Mouse (Mus musculus) hindbrain, embryonic 12.5 days (tissue): ENCODE data around the gene Lcn4. TPM values are rescaled to one million over a fixed set of nuclear protein-coding genes. Genes with fewer than 3 reads are reported as not detected.

Experiments used
- ATAC-seq: fragments of 200-750 bp; cut with Nextera tagmentation; 2 replicates; pipeline ENCODE4 v1.8.0; 2017; ENCODE audit warnings: moderate TSS enrichment; ENCODE audit not compliant: low FRiP score
- H3K27ac ChIP-seq: fragments of 300-500 bp; sonication (generic); 2 replicates; pipeline ENCODE4 v1.5.1; 2016; ENCODE audit warnings: mild to moderate bottlenecking
- H3K27me3 ChIP-seq: fragments of 300-500 bp; sonication (generic); 2 replicates; pipeline ENCODE4 v1.6.1; 2016; ENCODE audit warnings: mild to moderate bottlenecking
- H3K36me3 ChIP-seq: fragments of 300-500 bp; sonication (generic); 2 replicates; pipeline ENCODE4 v1.6.1; 2016; ENCODE audit warnings: mild to moderate bottlenecking
- H3K4me1 ChIP-seq: fragments of 300-500 bp; sonication (generic); 2 replicates; pipeline ENCODE4 v1.6.1; 2016
- H3K4me2 ChIP-seq: fragments of 300-500 bp; sonication (generic); replicated peaks from 2 replicates; pipeline ENCODE4 v1.6.1; 2016; ENCODE audit warnings: mild to moderate bottlenecking
- H3K4me3 ChIP-seq: fragments of 300-500 bp; sonication (generic); 2 replicates; pipeline ENCODE4 v1.5.1; 2016; ENCODE audit warnings: mild to moderate bottlenecking
- H3K9ac ChIP-seq: fragments of 300-500 bp; sonication (generic); 2 replicates; pipeline ENCODE4 v1.6.1; 2016; ENCODE audit warnings: mild to moderate bottlenecking, moderate library complexity
- H3K9me3 ChIP-seq: fragments of 300-500 bp; sonication (generic); replicated peaks from 2 replicates; pipeline ENCODE4 v1.6.1; 2016; ENCODE audit warnings: mild to moderate bottlenecking
- WGBS: fragments of 180-500 bp; shearing (Covaris S2); methylation state at CpG from one replicate; pipeline ENCODE4 v1.1.7; 2016; 5-methylcytosine and 5-hydroxymethylcytosine counted together
- polyA plus RNA-seq: library from polyadenylated mRNA; unstranded; fragments of >200 nt; fragmentation: Nextera tagmentation; extraction: Ambion mirVana; gene quantifications from 2 replicates; pipeline ENCODE4 v1.2.1, GENCODE M21; 2016

Gene Lcn4
- polyA plus RNA-seq, 1 experiment from 2014 or later: not detected

GRCm38 (mm10) chr2:26641006-26641647, 30.0 kb downstream of the Lcn4 start:
- Histone ChIP-seq H3K4me1 (peaks cover 25% of the 10 kb centered on the region), H3K9me3 (no peaks in the 10 kb centered on the region), H3K4me3 (no peak overlapping the region), H3K4me2 (no peak overlapping the region), H3K36me3 (peaks cover 23% of the 10 kb centered on the region), H3K27me3 (no peaks in the 10 kb centered on the region), H3K27ac (no peak overlapping the region), H3K9ac (no peak overlapping the region)
- WGBS: 78% methylated on average over 7 of the region's 7 CpGs
- no peak for ATAC-seq

DNA sequence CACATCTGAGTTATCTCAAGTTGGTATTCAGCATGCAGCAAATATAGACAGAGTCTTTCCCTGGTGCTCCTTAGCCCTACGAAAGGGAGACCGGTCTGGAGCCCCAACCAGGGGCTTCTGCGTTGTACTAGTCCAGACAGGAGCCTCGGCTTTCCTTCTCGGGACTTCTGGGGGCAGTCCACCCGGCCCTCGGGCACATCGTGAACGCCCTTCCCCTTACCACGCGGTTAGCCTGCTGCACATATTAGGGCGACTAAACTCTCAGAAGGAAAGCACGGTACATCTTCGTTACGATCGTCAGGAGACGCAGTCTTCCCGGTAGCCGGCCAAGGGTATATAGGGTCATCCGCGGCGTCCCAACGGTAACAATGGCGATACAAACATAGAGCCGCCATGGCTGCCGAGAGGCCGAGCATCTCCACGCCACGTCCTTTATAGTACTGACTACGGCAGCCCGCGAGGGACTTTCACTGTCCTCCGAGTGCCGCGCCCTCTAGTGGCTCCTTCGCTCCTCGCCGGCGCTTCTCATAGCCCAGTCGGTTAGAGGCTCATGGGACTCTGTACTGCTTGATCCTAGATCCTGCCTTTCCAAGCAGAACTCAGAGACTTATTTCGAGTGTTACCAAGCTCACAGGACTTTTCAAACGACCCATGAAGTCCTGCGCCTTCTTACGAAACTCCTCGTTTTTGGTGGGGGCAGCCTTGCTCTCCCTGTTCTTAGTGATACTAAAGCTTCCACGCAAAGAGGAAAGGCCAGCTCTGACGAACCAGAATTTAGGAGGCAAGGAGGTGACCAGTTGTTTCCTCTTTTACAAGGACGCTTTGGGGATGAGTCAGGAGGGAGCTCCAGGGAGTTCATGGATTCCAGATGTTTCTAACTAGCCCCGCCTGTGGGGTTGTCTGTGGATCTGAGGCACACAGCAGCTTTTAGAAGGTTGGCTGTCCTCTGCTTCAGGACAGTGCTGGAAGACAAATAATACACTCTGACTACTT, 30.9 kb downstream of the Lcn4 start:
- WGBS: 4% methylated on average over 49 of the region's 49 CpGs
- peaks cover 33% of the 10 kb centered on the region for H3K36me3 ChIP-seq
- ATAC-seq: peak; percentile 85
- H3K27ac ChIP-seq: peak overlapping the region; percentile 76
- H3K4me2 ChIP-seq: peak overlapping the region; percentile 85
- no peaks in the 10 kb centered on the region for H3K9me3 ChIP-seq
- peaks cover 25% of the 10 kb centered on the region for H3K4me1 ChIP-seq
- peak overlapping the region; percentile 97 for H3K9ac ChIP-seq
- H3K4me3 ChIP-seq: peak overlapping the region; percentile 92
- H3K27me3 ChIP-seq: no peaks in the 10 kb centered on the region

DNA sequence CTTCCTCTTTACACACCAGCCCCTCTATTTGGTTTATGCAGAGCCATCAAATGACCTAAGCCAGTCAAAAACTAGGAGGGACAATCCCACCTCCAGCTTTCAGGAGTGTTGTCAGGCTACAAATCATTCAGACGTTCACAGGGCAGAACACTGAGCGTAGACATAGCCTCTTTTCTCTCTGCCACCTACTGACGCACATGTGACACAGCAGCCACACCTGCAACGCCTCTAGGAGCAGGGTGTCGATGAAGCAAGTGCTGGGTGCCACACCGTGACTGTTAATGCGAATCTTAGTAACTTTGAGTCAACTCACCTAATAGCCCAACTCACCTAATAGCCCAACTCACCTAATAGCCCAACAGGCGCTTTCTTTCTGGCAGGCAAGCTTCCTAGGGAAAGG, 32.0 kb downstream of the Lcn4 start:
- peak overlapping the region; percentile 0; the same call in 1 of the 2 replicates for H3K27ac ChIP-seq
- H3K9ac ChIP-seq: peak overlapping the region; percentile 97
- peaks cover 44% of the 10 kb centered on the region for H3K36me3 ChIP-seq
- H3K4me2 ChIP-seq: peak overlapping the region; percentile 85
- ATAC-seq: no peak
- no peaks in the 10 kb centered on the region for H3K27me3 ChIP-seq
- H3K4me3 ChIP-seq: peak overlapping the region; percentile 92
- WGBS: 10% methylated on average over 8 of the region's 8 CpGs
- peaks cover 32% of the 10 kb centered on the region for H3K4me1 ChIP-seq
- no peaks in the 10 kb centered on the region for H3K9me3 ChIP-seq

- H3K4me2 ChIP-seq: peak overlapping the region; percentile 85
- ATAC-seq: no peak
- no peaks in the 10 kb centered on the region for H3K9me3 ChIP-seq
- WGBS: 75% methylated on average over 5 of the region's 5 CpGs
- peaks cover 32% of the 10 kb centered on the region for H3K4me1 ChIP-seq
- H3K27ac ChIP-seq: 0 out of 2 replicates have a peak overlapping the region, but pooled peaks have one; percentile 0
- peak overlapping the region; percentile 97 for H3K9ac ChIP-seq
- H3K36me3 ChIP-seq: peaks cover 46% of the 10 kb centered on the region
- peak overlapping the region; percentile 92 for H3K4me3 ChIP-seq
- no peaks in the 10 kb centered on the region for H3K27me3 ChIP-seq
Measured at GRCm38 (mm10) chr2:26638572-26638971, 32.5 kb downstream of the Lcn4 start.

- H3K27me3 ChIP-seq: no peaks in the 10 kb centered on the region
- 0 out of 2 replicates have a peak overlapping the region, but pooled peaks have one; percentile 0 for H3K27ac ChIP-seq
- WGBS: 89% methylated on average over 5 of the region's 5 CpGs
- peaks cover 33% of the 10 kb centered on the region for H3K4me1 ChIP-seq
- H3K4me3 ChIP-seq: peak overlapping the region; percentile 92; the same call in 1 of the 2 replicates
- peak overlapping the region; percentile 85 for H3K4me2 ChIP-seq
- peaks cover 46% of the 10 kb centered on the region for H3K36me3 ChIP-seq
- peak overlapping the region; percentile 97; the same call in 1 of the 2 replicates for H3K9ac ChIP-seq
- no peaks in the 10 kb centered on the region for H3K9me3 ChIP-seq
- ATAC-seq: no peak
Measured at GRCm38 (mm10) chr2:26638039-26638438, 33.0 kb downstream of the Lcn4 start.

- Histone ChIP-seq H3K36me3 (peaks cover 46% of the 10 kb centered on the region), H3K4me3 (no peak overlapping the region), H3K9ac (no peak overlapping the region), H3K4me1 (peaks cover 39% of the 10 kb centered on the region), H3K4me2 (no peak overlapping the region), H3K27me3 (no peaks in the 10 kb centered on the region), H3K27ac (no peak overlapping the region), H3K9me3 (no peaks in the 10 kb centered on the region)
- ATAC-seq: no peak
- 80% methylated on average over 4 of the region's 4 CpGs for WGBS
Measured at GRCm38 (mm10) chr2:26637316-26637932, 33.7 kb downstream of the Lcn4 start.

DNA sequence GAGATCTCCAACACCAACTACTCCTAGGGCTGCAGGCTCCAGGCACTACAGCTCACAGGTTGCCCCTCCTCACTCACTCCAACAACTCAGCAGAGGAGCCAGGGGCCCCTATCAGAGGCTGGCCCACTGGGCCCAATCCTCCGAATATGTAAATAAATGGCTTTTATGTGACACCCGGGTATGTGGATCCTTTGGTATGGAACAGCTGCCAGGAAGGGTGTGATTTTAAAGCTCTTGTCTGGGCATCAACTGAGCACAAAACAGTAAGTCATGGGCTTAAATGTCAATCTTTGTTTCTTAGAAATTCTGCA, 34.8 kb downstream of the Lcn4 start:
- no peak for ATAC-seq
- Histone ChIP-seq H3K4me2 (no peak overlapping the region), H3K9ac (no peak overlapping the region), H3K36me3 (peaks cover 54% of the 10 kb centered on the region), H3K9me3 (no peaks in the 10 kb centered on the region), H3K27ac (no peak overlapping the region), H3K27me3 (no peaks in the 10 kb centered on the region), H3K4me1 (peaks cover 44% of the 10 kb centered on the region), H3K4me3 (no peak overlapping the region)
- 70% methylated on average over 2 of the region's 2 CpGs for WGBS

- H3K27ac ChIP-seq: no peak overlapping the region
- H3K27me3 ChIP-seq: no peaks in the 10 kb centered on the region
- H3K9ac ChIP-seq: no peak overlapping the region
- WGBS: 71% methylated on average over 21 of the region's 21 CpGs
- no peaks in the 10 kb centered on the region for H3K9me3 ChIP-seq
- peaks cover 57% of the 10 kb centered on the region for H3K36me3 ChIP-seq
- ATAC-seq: no peak
- peaks cover 47% of the 10 kb centered on the region for H3K4me1 ChIP-seq
- H3K4me2 ChIP-seq: no peak overlapping the region
- no peak overlapping the region for H3K4me3 ChIP-seq
Measured at GRCm38 (mm10) chr2:26635489-26636324, 35.4 kb downstream of the Lcn4 start.

DNA sequence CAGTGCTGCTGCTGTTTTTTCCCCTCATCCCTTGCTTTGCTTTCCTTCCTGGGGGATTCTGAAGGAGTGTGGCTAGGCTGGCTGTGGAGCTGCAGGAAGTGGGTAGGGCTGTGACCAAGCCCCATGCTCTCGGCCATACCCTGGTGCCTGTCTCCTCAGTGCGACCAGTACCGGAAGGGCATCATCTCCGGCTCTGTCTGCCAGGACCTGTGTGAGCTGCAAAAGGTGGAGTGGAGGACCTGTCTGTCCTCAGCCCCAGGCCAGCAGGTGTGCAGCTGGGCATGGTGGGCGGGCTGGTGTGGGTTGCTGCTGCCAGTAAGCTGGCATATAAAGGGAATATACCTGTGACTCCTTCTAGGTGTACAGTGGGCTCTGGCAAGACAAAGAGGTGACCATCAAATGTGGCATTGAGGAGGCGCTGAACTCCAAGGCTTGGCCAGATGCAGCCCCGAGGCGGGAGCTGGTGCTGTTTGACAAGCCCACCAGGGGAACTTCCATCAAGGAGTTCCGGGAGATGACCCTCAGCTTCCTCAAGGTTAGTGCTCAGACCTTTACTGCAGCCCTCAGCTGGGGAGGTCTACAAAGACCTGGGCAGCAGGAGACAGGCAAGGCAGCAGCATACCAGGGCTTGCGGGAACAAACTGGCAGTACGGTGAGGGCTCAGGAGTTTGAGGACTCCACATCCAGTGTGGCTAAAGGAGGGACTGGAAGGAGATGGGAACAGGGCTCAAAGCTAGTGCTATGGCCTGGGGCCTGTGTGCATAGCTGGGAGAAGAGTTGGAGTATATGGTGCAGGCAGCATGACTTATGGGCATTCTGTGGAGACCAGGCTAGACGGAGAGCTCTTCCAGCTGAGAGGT, 36.2 kb downstream of the Lcn4 start:
- Histone ChIP-seq H3K9ac (no peak overlapping the region), H3K9me3 (no peaks in the 10 kb centered on the region), H3K4me3 (no peak overlapping the region), H3K4me2 (no peak overlapping the region), H3K27me3 (no peaks in the 10 kb centered on the region), H3K4me1 (peaks cover 51% of the 10 kb centered on the region), H3K27ac (0 out of 2 replicates have a peak overlapping the region, but pooled peaks have one; percentile 30), H3K36me3 (peaks cover 58% of the 10 kb centered on the region)
- 68% methylated on average over 12 of the region's 12 CpGs for WGBS
- ATAC-seq: no peak

DNA sequence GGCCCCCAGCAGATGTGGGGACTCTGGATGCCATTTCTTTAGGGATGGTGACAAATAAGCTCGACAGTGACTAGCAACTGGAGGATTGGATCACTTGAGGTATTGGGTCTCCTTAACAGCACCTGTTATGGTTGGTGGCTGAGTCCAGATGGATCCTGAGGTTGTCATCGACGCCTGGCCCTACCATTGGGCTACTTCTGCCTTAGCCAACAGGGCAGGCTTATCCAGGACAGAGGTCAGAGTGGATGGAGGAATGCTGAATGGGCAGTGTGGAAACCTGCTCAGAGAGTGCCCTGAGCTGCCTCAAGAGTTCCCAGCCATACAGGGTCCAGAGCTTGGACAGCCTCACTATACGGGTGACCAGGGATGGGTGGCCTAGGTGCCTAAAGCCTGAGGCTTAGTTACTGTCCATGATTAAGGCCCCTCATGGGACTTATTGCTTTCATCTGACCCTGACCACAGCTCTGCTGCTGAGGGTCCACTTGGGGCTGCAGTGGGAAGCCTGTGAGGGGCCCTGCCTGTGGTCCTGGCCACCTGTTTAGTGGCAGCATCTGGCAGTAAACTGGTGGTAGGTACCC, 37.0 kb downstream of the Lcn4 start:
- Histone ChIP-seq H3K36me3 (peaks cover 58% of the 10 kb centered on the region), H3K4me1 (peaks cover 57% of the 10 kb centered on the region), H3K9ac (no peak overlapping the region)

More for the DNA sequence above, 37.0 kb downstream of the Lcn4 start:
- no peaks in the 10 kb centered on the region for H3K9me3 ChIP-seq
- no peak overlapping the region for H3K4me3 ChIP-seq
- ATAC-seq: no peak
- no peak overlapping the region for H3K4me2 ChIP-seq
- WGBS: 75% methylated on average over 4 of the region's 4 CpGs
- no peaks in the 10 kb centered on the region for H3K27me3 ChIP-seq
- H3K27ac ChIP-seq: no peak overlapping the region
